Mouse (Mus musculus) intestine, postnatal 0 days (tissue): ENCODE measurements around the gene Rere. TPM values are rescaled to one million over a fixed set of nuclear protein-coding genes. Genes with fewer than 3 reads are reported as not detected.
A peak's percentile ranks its signal among the peaks of the same experiment; 100 is the strongest.

Source experiments
- ATAC-seq: fragments of 200-750 bp; cut with Nextera tagmentation; 2 replicates; pipeline ENCODE4 v1.8.0; 2017; ENCODE audit warnings: mild to moderate bottlenecking, moderate TSS enrichment, moderate library complexity
- H3K27ac ChIP-seq: fragments of 300-500 bp; sonication (generic); 2 replicates; pipeline ENCODE4 v1.5.1; 2014; ENCODE audit warnings: mild to moderate bottlenecking, low read depth, low read length, moderate library complexity
- H3K27me3 ChIP-seq: fragments of 300-500 bp; sonication (generic); replicated peaks from 2 replicates; pipeline ENCODE4 v1.6.1; 2014; ENCODE audit warnings: low read length, mixed read lengths; ENCODE audit not compliant: control insufficient read depth, insufficient read depth
- H3K36me3 ChIP-seq: fragments of 300-500 bp; sonication (generic); 2 replicates; pipeline ENCODE4 v1.6.1; 2014; ENCODE audit warnings: mild to moderate bottlenecking, moderate library complexity; ENCODE audit not compliant: control insufficient read depth, insufficient read depth
- H3K4me1 ChIP-seq: fragments of 300-500 bp; sonication (generic); replicated peaks from 2 replicates; pipeline ENCODE4 v1.6.1; 2014; ENCODE audit warnings: antibody characterized with exemption, low read length, mixed read lengths; ENCODE audit not compliant: control insufficient read depth, insufficient read depth
- H3K4me2 ChIP-seq: fragments of 300-500 bp; sonication (generic); replicated peaks from 2 replicates; pipeline ENCODE4 v1.6.1; 2014; ENCODE audit warnings: low read depth, mild to moderate bottlenecking, moderate library complexity
- H3K4me3 ChIP-seq: fragments of 300-500 bp; sonication (generic); 2 replicates; pipeline ENCODE4 v1.5.1; 2014; ENCODE audit warnings: low read depth, low read length
- H3K9ac ChIP-seq: fragments of 300-500 bp; sonication (generic); 2 replicates; pipeline ENCODE4 v1.6.1; 2014; ENCODE audit warnings: mild to moderate bottlenecking, low read depth, low read length
- H3K9me3 ChIP-seq: fragments of 300-500 bp; sonication (generic); 2 replicates; pipeline ENCODE4 v1.6.1; 2016; ENCODE audit warnings: mixed run types; ENCODE audit not compliant: control insufficient read depth
- CTCF ChIP-seq: sonication (generic); IDR thresholded peaks from 2 replicates; pipeline ENCODE4 v1.5.1; 2016; ENCODE audit warnings: low read depth, mild to moderate bottlenecking, control low read depth, antibody characterized with exemption, moderate library complexity
- WGBS: fragments of 180-500 bp; shearing (Covaris S2); extraction: QIAGEN DNeasy Blood & Tissue Kit; methylation state at CpG from one replicate; pipeline ENCODE4 v1.1.7; 2014; 5-methylcytosine and 5-hydroxymethylcytosine counted together
- polyA plus RNA-seq: library from polyadenylated mRNA; unstranded; fragments of >200 nt; fragmentation: Nextera tagmentation; extraction: Ambion mirVana; gene quantifications from 2 replicates; pipeline ENCODE4 v1.2.1, GENCODE M21; 2015

Gene Rere
- polyA plus RNA-seq, 1 experiment from 2014 or later, result 22.4 TPM

DNA sequence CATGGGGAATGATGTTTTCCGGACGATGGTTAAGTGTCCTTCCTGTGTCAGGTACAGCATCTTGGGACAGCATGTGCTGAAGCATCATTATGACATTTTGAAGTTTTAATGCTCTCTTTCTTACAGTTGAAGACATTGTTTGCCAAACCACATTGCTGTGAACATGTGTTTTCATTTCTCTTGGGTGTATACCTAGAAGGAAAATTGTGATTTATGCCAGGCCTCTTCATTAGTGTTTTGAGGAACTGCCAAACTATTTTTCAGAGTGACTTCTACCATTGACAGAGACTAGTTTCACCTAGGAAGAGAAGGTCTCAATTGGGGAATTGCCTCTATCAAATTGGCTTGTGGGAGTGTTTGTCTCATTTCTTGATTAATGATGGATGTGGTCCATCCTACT, 44.6 kb downstream of the Rere start:
- 80% methylated on average over 2 of the region's 2 CpGs for WGBS
- H3K9ac ChIP-seq, result no peak overlapping the region

DNA sequence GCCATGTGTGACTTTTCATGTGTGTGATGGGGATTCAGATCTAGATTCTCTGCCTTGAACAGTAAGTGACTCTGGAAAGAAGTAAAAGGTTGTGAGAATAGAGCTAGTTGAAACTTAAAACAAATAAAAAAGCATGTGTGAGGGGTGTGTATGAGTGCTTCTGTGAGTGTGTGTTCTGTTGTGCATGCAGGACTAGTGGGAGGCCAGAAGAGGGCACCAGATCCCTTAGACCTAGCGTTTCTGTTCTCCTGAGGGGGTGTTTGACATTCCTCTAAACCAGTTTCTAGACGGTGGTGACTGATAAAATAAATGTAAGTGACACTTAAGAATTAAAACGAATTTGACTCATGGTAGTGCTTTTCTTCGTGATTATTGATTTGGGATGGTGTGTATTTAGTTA, 46.0 kb downstream of the Rere start:
- Histone ChIP-seq H3K9ac (no peak overlapping the region), H3K27me3 (no peaks in the 10 kb centered on the region), H3K4me3 (no peak overlapping the region), H3K36me3 (no peaks in the 10 kb centered on the region), H3K4me1 (no peaks in the 10 kb centered on the region), H3K4me2 (no peak overlapping the region), H3K27ac (no peak overlapping the region), H3K9me3 (no peaks in the 10 kb centered on the region)
- 68% methylated on average over 4 of the region's 4 CpGs for WGBS
- no peak for ATAC-seq
- TF ChIP-seq CTCF, result peak; percentile 45

More for the DNA sequence above, 44.6 kb downstream of the Rere start:
- no peaks in the 10 kb centered on the region for H3K27me3 ChIP-seq
- no peaks in the 10 kb centered on the region for H3K36me3 ChIP-seq
- TF ChIP-seq CTCF, result no peak
- H3K27ac ChIP-seq, result no peak overlapping the region
- no peak overlapping the region for H3K4me3 ChIP-seq
- ATAC-seq, result no peak
- H3K9me3 ChIP-seq, result no peaks in the 10 kb centered on the region
- H3K4me1 ChIP-seq, result no peaks in the 10 kb centered on the region
- no peak overlapping the region for H3K4me2 ChIP-seq

DNA sequence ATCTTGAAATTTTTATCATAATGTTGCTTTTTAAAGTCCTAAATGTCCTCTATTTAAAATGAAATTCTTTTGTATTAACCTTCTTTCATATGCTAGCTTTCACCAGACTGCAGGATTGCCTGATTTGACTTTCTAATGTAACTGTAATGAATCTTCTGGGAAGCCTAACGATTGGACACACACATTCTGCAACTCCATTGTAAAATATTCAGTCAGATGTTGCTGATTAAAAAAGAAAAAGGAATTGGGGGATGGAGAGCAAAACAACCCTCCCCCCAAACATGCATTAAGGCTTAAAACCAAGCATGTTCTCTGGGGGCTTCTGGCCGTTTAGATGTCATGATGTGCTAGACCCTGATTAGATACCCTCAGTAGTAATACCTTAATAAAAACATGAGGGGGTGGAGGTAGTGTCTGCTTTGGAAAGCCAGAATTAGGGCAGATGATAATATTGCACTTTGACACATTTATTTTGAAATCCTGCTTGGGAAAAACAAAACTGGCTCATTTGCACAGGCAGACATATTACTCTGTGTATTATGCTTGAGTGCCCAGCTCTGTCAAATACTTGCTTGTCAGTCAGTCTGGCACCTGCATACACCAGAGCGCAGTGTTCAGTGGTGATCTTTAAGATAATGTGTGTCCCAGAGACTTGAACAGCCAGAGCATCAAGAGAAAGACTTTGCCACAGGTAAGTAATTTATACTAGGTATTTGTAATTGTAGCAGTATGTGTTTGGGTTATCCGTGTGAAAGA, 52.7 kb downstream of the Rere start:
- no peak for ATAC-seq
- Histone ChIP-seq H3K9me3 (no peaks in the 10 kb centered on the region), H3K9ac (no peak overlapping the region), H3K4me3 (no peak overlapping the region), H3K36me3 (no peaks in the 10 kb centered on the region), H3K4me1 (no peaks in the 10 kb centered on the region), H3K27ac (no peak overlapping the region), H3K27me3 (no peaks in the 10 kb centered on the region), H3K4me2 (no peak overlapping the region)
- TF ChIP-seq CTCF, result no peak
- WGBS, result 79% methylated on average over 4 of the region's 4 CpGs

DNA sequence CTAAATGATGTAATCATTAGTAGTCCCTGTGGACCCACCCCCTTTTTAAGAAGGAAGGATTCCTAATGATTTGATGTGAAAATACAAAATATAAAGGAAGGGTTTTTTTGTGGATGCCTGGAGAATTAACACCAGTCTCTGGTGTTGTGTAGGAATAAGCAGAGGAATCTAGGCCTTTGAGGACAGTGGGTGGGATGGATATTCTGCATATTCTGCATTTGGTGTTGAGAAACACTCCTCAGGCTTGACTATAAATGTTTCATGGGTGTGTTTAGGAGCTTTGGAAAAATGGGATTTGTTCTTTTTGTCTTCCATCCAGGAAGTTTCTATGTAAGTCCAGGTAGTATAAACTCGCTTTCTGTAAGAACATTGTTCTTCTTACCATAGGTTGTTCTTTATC, 55.8 kb downstream of the Rere start:
- H3K27me3 ChIP-seq, result no peaks in the 10 kb centered on the region
- no peak overlapping the region for H3K27ac ChIP-seq
- 84% methylated on average over 1 of the region's 1 CpGs for WGBS
- TF ChIP-seq CTCF, result no peak
- no peaks in the 10 kb centered on the region for H3K9me3 ChIP-seq
- H3K9ac ChIP-seq, result no peak overlapping the region
- H3K4me2 ChIP-seq, result no peak overlapping the region
- no peak overlapping the region for H3K4me3 ChIP-seq
- no peaks in the 10 kb centered on the region for H3K36me3 ChIP-seq
- no peaks in the 10 kb centered on the region for H3K4me1 ChIP-seq
- ATAC-seq, result no peak

DNA sequence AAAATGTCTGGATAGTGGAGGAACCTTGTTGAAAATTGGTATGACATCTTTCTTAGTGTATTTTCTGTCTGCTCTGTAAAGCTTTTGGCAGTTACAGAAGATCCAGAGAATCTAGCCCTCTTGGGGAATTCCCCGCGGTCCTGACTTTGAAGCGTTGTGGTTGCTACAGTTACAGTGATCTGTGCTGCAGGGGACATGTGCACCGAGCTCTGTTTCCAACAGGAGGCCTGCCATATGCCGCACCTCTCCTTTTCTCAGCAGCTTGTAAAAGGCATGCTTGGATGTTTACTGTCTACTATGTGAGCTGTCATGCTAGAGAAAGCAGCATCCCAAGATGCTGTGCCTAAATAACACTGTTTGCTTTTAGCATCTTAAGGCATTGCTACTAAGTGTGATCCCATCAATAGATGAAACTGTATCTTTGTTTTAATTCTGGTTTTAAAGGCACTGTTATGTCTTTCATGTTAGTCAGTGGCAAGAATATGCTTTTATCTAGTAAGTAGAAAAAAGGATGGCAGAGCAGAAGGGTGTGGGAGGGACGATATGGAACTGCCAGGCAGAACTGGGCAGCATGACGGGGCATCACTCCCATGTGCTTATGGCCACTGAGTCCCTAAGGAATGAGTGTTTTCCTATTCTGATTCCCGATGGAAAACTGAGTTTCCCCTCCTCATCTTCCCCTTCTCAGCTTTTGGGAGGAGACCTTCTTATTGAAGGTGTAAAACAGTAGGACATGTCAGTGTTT, 57.6 kb downstream of the Rere start:
- ATAC-seq, result no peak
- WGBS, result 68% methylated on average over 8 of the region's 8 CpGs
- Histone ChIP-seq H3K27me3 (no peaks in the 10 kb centered on the region), H3K36me3 (no peaks in the 10 kb centered on the region), H3K4me1 (no peaks in the 10 kb centered on the region), H3K4me3 (no peak overlapping the region), H3K4me2 (no peak overlapping the region), H3K27ac (no peak overlapping the region), H3K9ac (no peak overlapping the region), H3K9me3 (no peaks in the 10 kb centered on the region)
- no peak for TF ChIP-seq CTCF

DNA sequence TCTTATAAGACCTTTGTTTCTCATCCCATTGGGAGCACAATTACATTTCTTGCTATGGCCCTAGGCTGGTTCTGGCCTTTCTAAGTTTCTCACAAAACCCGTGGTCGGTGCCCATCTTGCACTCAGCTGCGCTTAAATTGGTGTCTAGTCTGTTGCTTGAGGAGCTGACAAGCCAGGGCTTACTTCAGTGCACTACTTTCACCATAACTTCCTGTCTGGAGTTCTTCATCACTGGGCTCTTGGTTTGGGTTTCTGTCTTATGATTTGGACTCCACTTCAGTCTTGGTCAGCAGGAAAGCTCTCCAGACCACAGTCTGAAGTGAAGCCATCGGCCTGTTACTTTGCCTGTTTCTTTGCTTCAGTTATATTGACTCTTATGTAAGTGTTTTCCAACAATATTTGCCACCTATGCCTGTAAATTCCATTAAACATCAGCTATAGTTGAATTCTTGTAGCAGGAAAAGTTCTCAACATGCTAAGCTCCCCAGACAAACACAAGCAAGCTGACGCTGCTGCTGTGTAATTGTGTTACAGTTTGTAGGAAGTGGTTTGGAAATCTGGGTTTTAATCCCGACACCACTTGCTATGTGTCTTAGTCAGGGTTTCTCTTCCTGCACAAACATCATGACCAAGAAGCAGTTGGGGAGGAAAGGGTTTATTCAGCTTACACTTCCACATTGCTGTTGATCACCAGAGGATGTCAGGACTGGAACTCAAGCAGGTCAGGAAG, 59.5 kb downstream of the Rere start:
- 90% methylated on average over 6 of the region's 6 CpGs for WGBS
- no peak for TF ChIP-seq CTCF
- no peaks in the 10 kb centered on the region for H3K27me3 ChIP-seq

More for the DNA sequence above, 59.5 kb downstream of the Rere start:
- Histone ChIP-seq H3K4me1 (no peaks in the 10 kb centered on the region), H3K27ac (no peak overlapping the region), H3K4me3 (no peak overlapping the region), H3K9me3 (no peaks in the 10 kb centered on the region), H3K9ac (no peak overlapping the region), H3K36me3 (no peaks in the 10 kb centered on the region), H3K4me2 (no peak overlapping the region)
- ATAC-seq, result no peak
